Mouse (Mus musculus) hindbrain, embryonic 16.5 days (tissue): Measurements from ENCODE around the gene Fbxo21. TPM values are rescaled to one million over a fixed set of nuclear protein-coding genes. Genes with fewer than 3 reads are reported as not detected.

Experiments
- ATAC-seq: fragments of 200-750 bp; cut with Nextera tagmentation; 2 replicates; pipeline ENCODE4 v1.8.0; 2017; ENCODE audit warnings: moderate TSS enrichment, moderate library complexity
- H3K27ac ChIP-seq: fragments of 300-500 bp; sonication (generic); 2 replicates; pipeline ENCODE4 v1.5.1; 2014; ENCODE audit warnings: low read depth, mild to moderate bottlenecking, control low read depth, low read length, moderate library complexity
- H3K27me3 ChIP-seq: fragments of 300-500 bp; sonication (generic); replicated peaks from 2 replicates; pipeline ENCODE4 v1.6.1; 2014; ENCODE audit warnings: low read length; ENCODE audit not compliant: control insufficient read depth, insufficient read depth
- H3K36me3 ChIP-seq: fragments of 300-500 bp; sonication (generic); 2 replicates; pipeline ENCODE4 v1.6.1; 2014; ENCODE audit warnings: mild to moderate bottlenecking, low read length, moderate library complexity, mixed read lengths; ENCODE audit not compliant: control insufficient read depth, insufficient read depth
- H3K4me1 ChIP-seq: fragments of 300-500 bp; sonication (generic); 2 replicates; pipeline ENCODE4 v1.6.1; 2014; ENCODE audit warnings: low read depth, low read length; ENCODE audit not compliant: control insufficient read depth, insufficient read depth
- H3K4me2 ChIP-seq: fragments of 300-500 bp; sonication (generic); 2 replicates; pipeline ENCODE4 v1.6.1; 2014; ENCODE audit warnings: mild to moderate bottlenecking, low read length, control low read depth, moderate library complexity
- H3K4me3 ChIP-seq: fragments of 300-500 bp; sonication (generic); 2 replicates; pipeline ENCODE4 v1.5.1; 2014; ENCODE audit warnings: mild to moderate bottlenecking, low read length, control low read depth, moderate library complexity
- H3K9ac ChIP-seq: fragments of 300-500 bp; sonication (generic); 2 replicates; pipeline ENCODE4 v1.6.1; 2014; ENCODE audit warnings: low read depth, mild to moderate bottlenecking, control low read depth, low read length, moderate library complexity
- H3K9me3 ChIP-seq: fragments of 300-500 bp; sonication (generic); 2 replicates; pipeline ENCODE4 v1.6.1; 2014; ENCODE audit warnings: mild to moderate bottlenecking, low read length, moderate library complexity; ENCODE audit not compliant: control insufficient read depth
- WGBS: fragments of 180-500 bp; shearing (Covaris S2); extraction: QIAGEN DNeasy Blood & Tissue Kit; methylation state at CpG from one replicate; pipeline ENCODE4 v1.1.7; 2014; 5-methylcytosine and 5-hydroxymethylcytosine counted together
- polyA plus RNA-seq: library from polyadenylated mRNA; unstranded; fragments of >200 nt; fragmentation: Nextera tagmentation; extraction: Ambion mirVana; gene quantifications from 2 replicates; pipeline ENCODE4 v1.2.1, GENCODE M21; 2015

Gene Fbxo21
- polyA plus RNA-seq, 1 experiment from 2014 or later = 151 TPM

DNA sequence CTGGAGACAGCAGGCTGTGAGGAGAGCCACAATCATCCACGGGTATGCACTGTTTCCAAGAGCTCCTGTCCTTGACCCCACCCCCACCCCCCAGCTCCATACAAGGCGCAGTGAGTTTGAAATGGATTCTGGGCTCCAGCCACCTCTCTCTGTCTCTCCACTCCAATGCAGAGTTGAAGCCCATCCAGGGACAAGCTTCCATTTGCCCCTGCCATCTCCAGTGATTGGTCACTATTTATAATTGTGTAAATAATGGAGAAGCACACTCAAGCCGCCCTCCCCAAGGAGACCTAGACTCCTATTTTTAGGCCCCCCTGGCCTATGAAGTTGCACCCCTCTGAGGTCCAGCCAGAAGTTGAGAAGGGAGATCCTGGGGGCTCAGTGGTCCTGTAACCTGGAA lies 46.5 kb downstream of the Fbxo21 start:
- peaks cover 11% of the 10 kb centered on the region for H3K27me3 ChIP-seq
- no peak overlapping the region for H3K4me3 ChIP-seq
- ATAC-seq = no peak
- H3K36me3 ChIP-seq = no peaks in the 10 kb centered on the region
- H3K4me1 ChIP-seq = peaks cover 15% of the 10 kb centered on the region
- H3K27ac ChIP-seq = no peak overlapping the region
- no peak overlapping the region for H3K9ac ChIP-seq
- H3K4me2 ChIP-seq = no peak overlapping the region
- WGBS = 74% methylated on average over 3 of the region's 3 CpGs
- H3K9me3 ChIP-seq = no peaks in the 10 kb centered on the region

DNA sequence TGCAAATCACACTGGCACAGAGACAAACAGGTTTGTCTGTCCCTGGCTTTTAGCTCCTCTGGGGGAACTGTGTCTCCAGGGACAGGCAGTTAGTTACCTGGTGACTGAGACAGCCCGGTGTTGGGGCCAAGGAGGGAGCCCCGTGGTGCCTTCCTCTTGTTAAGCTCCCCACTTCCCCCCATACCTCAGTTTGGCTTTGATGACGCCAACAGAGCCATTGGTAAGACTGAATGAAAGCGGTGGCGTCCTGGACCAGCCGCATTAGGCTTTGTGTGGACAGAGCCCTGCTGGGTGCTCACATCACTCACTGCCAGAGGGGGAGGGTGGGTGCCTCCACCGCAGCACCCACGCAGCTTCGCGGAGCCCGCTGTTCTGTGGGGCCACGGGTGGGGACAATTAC lies 49.4 kb downstream of the Fbxo21 start:
- H3K27ac ChIP-seq = no peak overlapping the region
- H3K4me1 ChIP-seq = peaks cover 30% of the 10 kb centered on the region
- H3K9ac ChIP-seq = no peak overlapping the region
- ATAC-seq = no peak
- no peaks in the 10 kb centered on the region for H3K9me3 ChIP-seq
- 2% methylated on average over 12 of the region's 12 CpGs for WGBS
- H3K36me3 ChIP-seq = no peaks in the 10 kb centered on the region
- no peak overlapping the region for H3K4me2 ChIP-seq
- H3K4me3 ChIP-seq = no peak overlapping the region
- peaks cover 36% of the 10 kb centered on the region for H3K27me3 ChIP-seq

DNA sequence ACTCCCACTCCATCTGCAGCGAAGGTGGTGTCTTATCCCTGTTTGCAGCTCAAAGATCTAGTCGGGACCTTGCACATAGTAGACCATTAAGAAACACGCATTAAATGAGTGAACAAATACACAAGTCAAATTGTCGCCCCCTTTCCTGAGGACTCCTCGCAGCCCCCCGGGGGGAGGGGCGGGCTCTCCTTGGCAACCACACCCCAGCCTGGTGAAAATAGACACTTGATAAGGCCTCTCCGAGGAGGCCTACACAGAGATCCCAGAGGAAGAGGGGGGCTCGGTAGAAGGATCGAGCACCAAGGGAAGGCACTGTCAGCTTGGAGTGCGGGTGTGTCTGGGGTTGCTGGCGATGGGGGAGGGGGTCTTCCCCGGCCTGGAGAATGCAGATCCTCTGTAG lies 49.8 kb downstream of the Fbxo21 start:
- Histone ChIP-seq H3K4me3 (no peak overlapping the region), H3K27me3 (peaks cover 36% of the 10 kb centered on the region)

DNA sequence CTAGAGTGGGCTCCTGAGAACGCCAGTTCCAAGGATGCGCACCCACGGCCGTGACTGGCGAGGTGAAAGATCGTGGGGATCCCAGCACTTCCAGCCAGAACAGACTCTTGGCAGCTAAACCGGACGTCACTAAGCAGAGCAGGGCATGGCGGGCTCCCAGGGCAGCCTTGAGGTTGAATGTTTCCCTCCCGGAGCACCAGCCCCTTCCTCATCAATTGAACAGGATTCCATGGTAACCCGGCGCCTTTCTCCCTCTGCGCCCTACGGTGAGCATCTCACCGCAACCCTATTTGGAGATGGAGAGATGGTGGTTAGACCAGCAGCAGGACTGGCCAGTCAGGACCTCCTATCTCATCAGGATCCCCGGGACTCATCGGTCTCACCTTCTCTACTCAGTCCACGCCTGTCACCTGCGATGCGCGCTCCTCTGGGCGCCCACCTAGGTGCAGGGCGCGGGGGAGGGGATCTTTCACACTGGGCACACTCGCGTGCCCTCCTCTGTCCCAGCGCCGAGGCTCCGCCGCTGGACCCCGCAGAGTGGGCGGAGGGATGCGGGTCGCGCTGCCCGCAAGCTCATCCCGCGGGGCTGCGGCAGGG lies 50.7 kb downstream of the Fbxo21 start:
- peak overlapping the region; percentile 77 for H3K4me3 ChIP-seq
- H3K27me3 ChIP-seq = peaks cover 36% of the 10 kb centered on the region
- no peak overlapping the region for H3K27ac ChIP-seq
- 1% methylated on average over 33 of the region's 39 CpGs for WGBS
- peak overlapping the region; percentile 76; the same call in 1 of the 2 replicates for H3K9ac ChIP-seq
- H3K4me1 ChIP-seq = peaks cover 30% of the 10 kb centered on the region
- H3K36me3 ChIP-seq = no peaks in the 10 kb centered on the region
- H3K4me2 ChIP-seq = peak overlapping the region; percentile 100
- H3K9me3 ChIP-seq = no peaks in the 10 kb centered on the region
- no peak for ATAC-seq

More for the DNA sequence above, 49.8 kb downstream of the Fbxo21 start:
- no peak overlapping the region for H3K9ac ChIP-seq
- H3K9me3 ChIP-seq = no peaks in the 10 kb centered on the region
- H3K36me3 ChIP-seq = no peaks in the 10 kb centered on the region
- H3K4me2 ChIP-seq = no peak overlapping the region
- ATAC-seq = no peak
- WGBS = 2% methylated on average over 11 of the region's 13 CpGs
- H3K4me1 ChIP-seq = peaks cover 30% of the 10 kb centered on the region
- H3K27ac ChIP-seq = no peak overlapping the region

DNA sequence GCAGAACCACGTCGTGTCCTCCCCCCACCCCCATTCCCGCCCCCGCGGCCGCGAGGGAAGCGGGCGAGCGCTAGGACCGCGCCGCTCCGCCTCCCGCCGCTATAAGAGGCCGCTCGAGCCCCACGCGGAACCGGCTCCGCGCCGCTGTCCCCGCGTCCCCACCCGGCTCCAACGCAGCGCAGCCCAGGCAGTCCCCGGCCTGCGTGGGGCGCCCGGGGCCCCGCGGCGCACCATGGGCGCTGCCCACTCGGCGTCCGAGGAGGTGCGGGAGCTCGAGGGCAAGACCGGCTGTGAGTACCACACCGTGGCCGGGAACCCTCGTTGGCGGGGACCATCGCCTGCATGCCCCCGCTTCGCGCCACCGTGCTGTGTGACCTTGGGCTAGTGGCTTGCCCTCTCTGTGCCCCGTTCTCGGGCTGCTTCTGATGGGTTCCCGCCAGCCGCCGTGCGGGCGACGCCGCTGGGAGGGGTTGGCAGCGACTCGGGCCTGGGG lies 51.2 kb downstream of the Fbxo21 start, which contains the start of gene Tesc:
Gene Tesc, plus strand, starts transcription at position 46 of the 493 bp plus-strand sequence.
- ATAC-seq = peak; percentile 34; the same call in 1 of the 2 replicates
- WGBS = under 1% methylated on average over 33 of the region's 63 CpGs
- Histone ChIP-seq H3K36me3 (no peaks in the 10 kb centered on the region), H3K9ac (peak within 1 kb of the TSS; percentile 76), H3K4me1 (peaks cover 30% of the 10 kb centered on the region), H3K27me3 (peaks cover 36% of the 10 kb centered on the region), H3K4me2 (peak within 1 kb of the TSS; percentile 100), H3K4me3 (peak within 1 kb of the TSS; percentile 77), H3K9me3 (no peaks in the 10 kb centered on the region), H3K27ac (no peak within 1 kb of the TSS)

DNA sequence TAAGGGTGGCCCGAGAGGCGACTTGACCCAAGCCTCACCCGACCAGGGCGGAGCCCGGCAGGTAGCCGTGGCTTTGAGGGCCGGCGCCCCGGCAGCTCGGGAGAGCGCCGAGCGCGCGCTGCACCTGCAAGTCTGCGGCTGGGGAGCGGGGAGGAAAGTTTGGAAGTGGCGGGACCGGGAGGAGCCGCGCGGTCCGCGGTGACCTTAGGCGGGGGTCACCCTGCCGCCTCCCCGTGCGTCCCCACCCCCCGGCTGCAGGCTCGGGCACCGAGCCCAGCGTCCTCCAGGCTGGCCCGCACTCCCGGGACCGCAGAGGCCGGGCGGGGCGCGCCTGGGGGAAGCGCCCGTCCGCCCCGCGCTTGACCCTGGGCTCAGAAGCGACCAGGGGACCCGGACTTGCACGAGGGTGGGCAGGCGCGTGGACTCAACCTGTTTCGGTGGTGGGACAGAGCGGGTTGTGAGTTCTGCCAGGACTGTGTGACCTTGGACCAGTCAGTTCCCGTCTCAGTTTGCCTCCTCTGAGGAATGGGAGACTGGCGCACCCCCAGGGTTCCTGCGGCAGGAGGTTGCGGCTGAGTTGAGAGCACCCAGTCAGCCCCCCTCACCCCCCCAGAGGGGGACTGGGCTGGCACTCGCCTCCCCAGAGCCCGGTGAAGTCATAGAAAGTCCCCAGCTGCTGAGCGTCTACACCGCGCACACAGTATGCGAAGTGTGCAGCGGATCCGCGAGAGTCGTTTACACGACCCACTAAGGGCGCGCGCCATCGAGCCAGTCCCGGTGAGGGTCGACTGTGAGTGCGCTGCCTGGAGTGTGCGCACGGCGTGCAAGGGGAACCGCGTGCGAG lies 51.9 kb downstream of the Fbxo21 start:
- Histone ChIP-seq H3K9me3 (no peaks in the 10 kb centered on the region), H3K27me3 (peaks cover 36% of the 10 kb centered on the region), H3K4me3 (peak overlapping the region; percentile 77), H3K27ac (no peak overlapping the region), H3K36me3 (no peaks in the 10 kb centered on the region), H3K9ac (peak overlapping the region; percentile 76), H3K4me1 (peaks cover 30% of the 10 kb centered on the region), H3K4me2 (peak overlapping the region; percentile 100)
- 1% methylated on average over 68 of the region's 79 CpGs for WGBS
- ATAC-seq = 0 out of 2 replicates have a peak, but pooled peaks have one; percentile 5

DNA sequence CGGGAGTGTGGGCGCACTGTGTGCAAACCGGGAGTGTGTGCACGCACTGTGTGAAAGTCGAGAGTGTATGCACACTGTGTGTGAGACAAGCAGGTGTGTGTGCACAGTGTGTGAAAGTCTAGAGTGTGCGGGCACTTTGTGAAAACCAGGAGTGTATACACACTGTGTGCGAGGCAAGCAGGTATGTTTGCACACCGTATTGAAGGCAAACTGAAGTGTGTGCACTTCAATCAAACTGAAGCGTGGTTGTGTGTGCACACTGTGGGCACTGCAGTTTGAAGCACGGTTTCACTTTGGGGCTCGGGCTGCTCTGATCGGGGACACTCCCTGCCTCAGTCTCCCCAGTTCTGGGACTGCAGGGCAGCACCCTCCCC lies 52.5 kb downstream of the Fbxo21 start:
- Histone ChIP-seq H3K27me3 (peaks cover 36% of the 10 kb centered on the region), H3K36me3 (no peaks in the 10 kb centered on the region), H3K9me3 (no peaks in the 10 kb centered on the region), H3K27ac (no peak overlapping the region), H3K4me3 (peak overlapping the region; percentile 77), H3K9ac (no peak overlapping the region; the same call in none of the 2 replicates), H3K4me2 (peak overlapping the region; percentile 100), H3K4me1 (peaks cover 30% of the 10 kb centered on the region)
- ATAC-seq = 0 out of 2 replicates have a peak, but pooled peaks have one; percentile 18
- 7% methylated on average over 12 of the region's 12 CpGs for WGBS

DNA sequence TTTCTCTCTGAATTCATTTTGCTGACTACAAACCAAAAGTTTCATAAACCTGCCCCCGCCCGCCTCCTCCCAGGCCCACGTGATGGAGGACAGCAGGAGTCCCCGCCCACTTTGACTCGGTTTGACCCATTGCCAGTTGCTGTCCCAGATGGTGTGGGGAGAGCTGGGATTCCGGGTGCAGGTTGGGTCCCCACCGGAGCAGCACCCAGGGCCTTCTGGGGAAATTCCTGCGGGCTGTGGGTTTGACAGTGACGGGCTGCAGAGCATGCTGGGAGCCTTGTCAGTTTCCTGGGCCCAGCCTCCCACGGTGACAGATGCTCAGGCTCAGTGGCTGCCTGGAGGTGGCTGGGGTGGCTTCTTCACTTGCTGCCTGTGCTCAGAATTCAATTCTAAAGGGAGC lies 52.9 kb downstream of the Fbxo21 start:
- peak overlapping the region; percentile 34 for H3K4me3 ChIP-seq
- no peak for ATAC-seq
- H3K27ac ChIP-seq = no peak overlapping the region
- H3K27me3 ChIP-seq = peaks cover 36% of the 10 kb centered on the region
- no peaks in the 10 kb centered on the region for H3K9me3 ChIP-seq
- peaks cover 30% of the 10 kb centered on the region for H3K4me1 ChIP-seq
- H3K9ac ChIP-seq = peak overlapping the region; percentile 26
- H3K36me3 ChIP-seq = no peaks in the 10 kb centered on the region
- WGBS = 2% methylated on average over 10 of the region's 10 CpGs
- peak overlapping the region; percentile 100 for H3K4me2 ChIP-seq

DNA sequence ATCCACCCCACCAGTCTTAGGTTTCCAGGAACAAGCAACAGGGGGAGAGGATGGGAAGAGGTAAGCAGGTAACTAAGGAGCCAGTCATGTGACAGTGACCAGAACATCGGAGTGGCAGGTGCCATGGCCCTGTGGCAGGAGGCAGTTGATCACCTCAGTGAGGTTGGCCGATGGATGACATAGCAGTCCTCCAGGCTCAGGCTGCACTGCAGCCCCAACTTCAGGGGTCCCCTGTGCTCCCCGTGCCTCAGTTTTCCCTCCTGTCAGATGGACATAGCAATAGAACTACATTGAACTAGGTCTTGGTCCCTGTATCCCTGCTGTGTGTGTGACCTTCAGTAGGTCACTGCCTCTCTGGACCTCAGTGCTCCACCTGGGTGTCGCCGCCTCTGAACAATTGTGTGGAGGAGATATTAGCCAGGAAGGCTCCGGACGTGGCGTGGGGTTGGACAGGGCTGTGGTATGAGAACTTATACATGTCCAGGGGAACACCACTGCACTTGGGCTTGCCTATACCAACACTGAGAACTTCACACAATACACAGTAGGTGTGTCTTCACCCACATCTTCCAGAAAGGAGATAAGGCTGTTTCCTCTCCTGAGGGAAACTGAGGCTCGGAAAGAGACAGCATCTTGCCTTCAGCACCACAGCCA lies 53.6 kb downstream of the Fbxo21 start:
- H3K36me3 ChIP-seq = no peaks in the 10 kb centered on the region
- 92% methylated on average over 9 of the region's 9 CpGs for WGBS
- H3K27me3 ChIP-seq = peaks cover 36% of the 10 kb centered on the region
- H3K9ac ChIP-seq = no peak overlapping the region
- H3K4me3 ChIP-seq = no peak overlapping the region
- no peak for ATAC-seq
- no peaks in the 10 kb centered on the region for H3K9me3 ChIP-seq
- H3K4me1 ChIP-seq = peaks cover 30% of the 10 kb centered on the region
- no peak overlapping the region for H3K27ac ChIP-seq
- H3K4me2 ChIP-seq = no peak overlapping the region
